Mouse (Mus musculus) megakaryocyte, embryonic 14.5 days (primary cell): ENCODE data around the gene Kdm5b.

ENCODE experiments used
- FLI1 ChIP-seq: IDR thresholded peaks from 2 replicates; pipeline ENCODE4 v1.6.1; 2012; ENCODE audit warnings: low read length, inconsistent platforms, mixed read lengths
- GATA1 ChIP-seq: IDR thresholded peaks from 3 replicates; pipeline ENCODE4 v1.6.1; 2012; ENCODE audit warnings: mixed read lengths, low read length, inconsistent platforms, borderline replicate concordance

DNA sequence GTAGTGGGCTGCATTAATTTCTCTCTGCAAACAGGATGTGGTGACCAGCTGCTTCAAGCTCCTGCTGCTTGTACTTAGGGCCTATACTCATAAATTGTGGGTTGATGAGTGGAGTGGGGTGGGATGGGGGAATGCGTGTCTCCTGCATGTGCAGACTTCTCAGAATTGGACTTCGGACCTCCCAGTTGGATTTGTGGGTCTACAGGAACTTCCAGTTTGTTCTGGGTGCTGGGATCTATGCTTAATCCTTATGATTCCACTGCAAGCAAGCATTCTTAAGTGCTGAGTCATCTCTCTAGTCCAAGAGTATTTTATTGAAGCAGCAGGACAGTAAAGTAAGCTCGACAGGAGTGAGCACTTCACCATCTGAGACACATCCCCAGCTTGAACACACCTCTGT lies 23.6 kb downstream of the Kdm5b start:
- no peak for TF ChIP-seq GATA1
- TF ChIP-seq FLI1: no peak
